Mouse (Mus musculus) mouse trophoblast stem cell (cell line): Measurements from ENCODE around the gene Scaf11.
"Not testable (repeated sequence)": the region's sequence is repeated elsewhere in the genome, so short reads cannot be mapped to it uniquely, and the experiment has no call there.

Experiments used
- in situ Hi-C, 2 experiments: fragments of 300-500 bp; cut with MseI, MboI; formaldehyde crosslinking; loops; 2 replicates in 1 of 2; 3 replicates in 1 of 2; pipeline ENCODE4 v1.15.1; 2025

Gene Scaf11

GRCm38 (mm10) chr15:96460730-96461540 lies at the start of gene Scaf11:
Scaf11 (minus strand) TSS chr15:96460843.
- in situ Hi-C loops: no loop called here

- in situ Hi-C loops: no loop called here
Observed at GRCm38 (mm10) chr15:96507097-96507840, 46.6 kb upstream of the Scaf11 start.

- in situ Hi-C loops: no loop called here
Observed at GRCm38 (mm10) chr15:96497646-96498045, 37.0 kb upstream of the Scaf11 start.

DNA sequence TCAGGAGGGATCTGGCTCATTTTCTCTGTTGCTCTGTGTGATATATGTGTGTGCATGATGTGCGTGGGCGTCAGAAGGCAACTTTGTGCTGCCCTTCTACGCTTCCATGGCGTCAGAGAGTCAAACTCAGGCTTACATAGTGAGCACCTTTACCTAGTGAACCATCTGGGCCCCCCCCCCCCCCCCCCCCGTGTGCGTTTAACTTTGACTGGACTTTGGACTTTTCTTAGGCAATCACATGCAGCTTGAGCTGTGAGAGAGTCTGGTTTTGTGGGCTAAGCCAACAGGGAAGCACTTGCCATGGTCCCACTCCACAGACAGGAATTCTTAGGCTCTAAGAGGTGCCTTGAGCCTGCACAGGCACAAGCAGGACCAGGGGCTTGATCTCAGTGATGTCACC lies 33.6 kb upstream of the Scaf11 start:
- in situ Hi-C loops: no loop called here

- in situ Hi-C loops: no loop called here
Observed at GRCm38 (mm10) chr15:96493573-96493972, 32.9 kb upstream of the Scaf11 start.

- in situ Hi-C loops: not testable (repeated sequence)
Observed at GRCm38 (mm10) chr15:96492919-96493318, 32.3 kb upstream of the Scaf11 start.

- in situ Hi-C loops: no loop called here
Observed at GRCm38 (mm10) chr15:96491861-96492641, 31.4 kb upstream of the Scaf11 start.

DNA sequence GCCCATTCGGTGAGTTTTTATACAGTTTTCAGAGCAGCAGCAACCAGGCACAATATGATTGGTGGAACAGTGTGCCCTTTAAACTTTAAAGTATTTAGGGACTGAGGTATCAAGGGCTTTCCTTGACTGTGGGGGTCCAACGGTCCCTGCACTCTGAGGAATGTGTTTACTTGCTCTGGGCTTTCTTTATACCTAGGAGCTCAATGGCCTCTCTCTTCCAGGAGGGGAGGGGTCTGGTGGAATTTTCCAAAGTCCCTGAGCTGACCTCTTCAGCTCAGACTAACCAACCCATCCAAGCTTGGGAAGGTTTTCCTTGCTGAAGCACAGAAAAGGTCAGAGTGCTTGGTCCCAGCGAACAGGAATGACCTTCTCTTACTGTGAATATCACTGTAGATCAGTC lies 30.8 kb upstream of the Scaf11 start:
- in situ Hi-C loops: no loop called here

- in situ Hi-C loops: no loop called here
Observed at GRCm38 (mm10) chr15:96490123-96490522, 29.5 kb upstream of the Scaf11 start.

DNA sequence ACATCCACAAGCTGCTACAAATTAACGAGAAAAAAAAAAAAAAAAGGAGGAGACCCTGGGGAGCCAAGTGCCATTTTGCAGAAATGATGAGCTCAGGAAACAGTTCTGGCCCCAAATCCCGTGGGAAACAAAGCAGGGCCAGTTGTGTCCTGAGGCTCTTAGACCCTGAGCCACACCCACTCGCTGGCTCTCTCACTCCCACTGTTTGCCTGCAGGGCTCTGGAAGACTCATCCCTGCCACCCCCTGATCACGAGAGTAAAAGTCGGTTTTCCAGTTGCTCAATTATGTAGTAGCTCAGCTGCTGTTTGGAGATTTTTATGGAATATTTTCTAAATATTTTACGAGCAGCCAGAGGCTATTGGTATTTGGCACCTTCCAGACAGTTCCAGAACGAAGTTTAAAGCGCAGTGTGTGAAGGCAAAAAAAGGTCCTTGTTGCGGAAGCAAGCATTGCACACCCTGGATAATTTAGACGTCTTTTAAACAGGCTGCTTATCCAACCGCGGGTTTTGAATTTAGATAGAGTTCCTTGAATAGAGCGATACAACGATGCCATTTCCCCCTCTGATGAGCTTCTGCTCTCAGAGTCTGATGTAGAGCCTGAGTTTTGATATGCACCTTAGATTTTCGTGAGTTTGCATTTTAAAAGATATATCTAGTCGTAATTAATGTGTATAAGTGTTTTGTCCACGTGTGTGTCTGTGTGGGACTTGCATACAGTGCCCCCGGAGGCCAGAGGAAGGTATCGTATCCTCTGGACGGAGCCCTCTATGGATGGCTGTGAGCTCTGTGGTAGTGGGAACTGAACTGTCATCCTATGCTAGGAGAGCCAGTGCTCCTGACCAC lies 28.5 kb upstream of the Scaf11 start:
- in situ Hi-C loops: no loop called here

DNA sequence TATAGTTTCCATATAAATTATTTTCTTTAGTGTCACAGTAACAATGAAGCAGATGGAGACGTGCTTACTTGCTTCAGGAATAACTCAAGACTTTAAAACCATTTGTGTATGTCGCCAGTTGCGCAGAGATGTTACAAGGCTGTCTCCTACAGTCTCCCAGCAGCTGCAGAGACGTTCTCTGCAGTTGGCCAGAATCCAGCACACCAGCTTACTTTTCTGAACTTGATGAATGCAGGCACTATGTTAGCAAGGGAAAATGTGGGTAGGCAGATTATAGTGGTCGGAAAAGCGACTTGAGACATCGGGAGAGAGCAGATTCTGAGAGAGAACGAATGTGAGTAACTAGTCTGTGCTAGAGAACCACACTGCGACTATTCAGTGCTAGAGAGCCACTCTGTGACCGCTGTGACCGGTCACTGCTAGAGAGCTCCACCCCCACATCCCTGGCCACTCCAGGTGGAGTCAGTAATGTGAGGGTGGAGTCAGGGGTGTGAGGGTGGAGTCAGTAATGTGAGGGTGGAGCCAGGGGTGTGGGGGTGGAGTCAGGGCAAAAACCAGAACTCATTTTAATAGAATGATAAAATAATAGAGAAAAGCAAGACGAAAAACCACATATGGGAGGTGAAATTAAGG lies 26.5 kb upstream of the Scaf11 start:
- in situ Hi-C loops: no loop called here

DNA sequence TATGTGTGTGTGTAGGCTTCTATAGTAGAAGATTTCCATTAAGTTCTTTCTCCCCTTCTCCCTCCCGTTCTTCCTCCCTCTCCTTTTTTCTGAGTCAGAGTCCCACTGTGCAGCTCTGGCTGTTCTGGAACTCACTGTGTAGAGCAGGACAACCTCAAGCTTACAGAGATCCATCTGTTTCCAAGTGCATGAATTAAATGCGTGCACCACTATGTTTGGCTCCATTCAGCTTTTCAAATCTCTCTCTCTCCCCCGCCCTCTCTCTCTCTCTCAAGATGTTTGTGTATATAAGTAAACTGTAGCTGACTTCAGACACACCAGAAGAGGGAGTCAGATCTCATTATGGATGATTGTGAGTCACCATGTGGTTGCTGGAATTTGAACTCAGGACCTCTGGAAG lies 20.2 kb upstream of the Scaf11 start:
- in situ Hi-C loops: no loop called here

- in situ Hi-C loops: no loop called here
Observed at GRCm38 (mm10) chr15:96478006-96478405, 17.4 kb upstream of the Scaf11 start.

DNA sequence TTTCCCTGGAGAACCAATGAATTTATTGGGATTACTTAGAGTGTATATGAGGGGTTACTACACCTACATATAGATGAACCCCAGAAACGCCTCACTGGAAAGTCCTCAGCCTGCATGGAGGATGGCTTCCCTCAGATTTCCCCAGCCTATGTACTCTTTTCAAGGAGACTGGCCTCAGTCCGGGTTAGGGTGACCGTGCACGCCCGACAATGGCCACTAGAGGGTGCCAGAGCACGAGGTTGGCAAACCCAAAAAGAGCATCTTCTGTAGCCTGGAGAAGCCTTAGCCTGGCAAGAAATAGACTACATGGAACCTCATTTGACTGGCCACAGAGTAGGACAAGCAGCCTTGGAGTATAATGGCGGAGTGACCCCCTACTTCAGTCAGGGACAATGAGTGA lies 15.7 kb upstream of the Scaf11 start:
- in situ Hi-C loops: no loop called here

DNA sequence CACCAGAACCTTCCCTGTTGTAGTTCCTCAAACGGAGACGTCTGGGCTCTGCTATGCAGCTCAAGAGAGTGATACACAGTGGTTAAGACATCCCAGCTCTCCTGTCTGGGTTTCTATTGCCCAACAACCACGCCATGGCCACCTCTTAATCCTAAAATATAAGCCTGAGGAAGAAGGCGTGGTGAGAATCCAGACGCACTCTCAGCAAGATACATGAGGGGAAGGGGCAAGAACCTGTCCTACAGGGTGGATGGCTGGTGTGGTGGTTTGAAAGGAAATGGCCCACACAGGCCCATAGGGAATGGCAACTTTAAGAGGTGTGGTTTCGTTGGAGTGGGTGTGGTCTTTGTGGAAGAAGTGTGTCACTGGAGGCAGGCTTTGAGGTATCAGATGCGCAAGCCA lies 14.9 kb upstream of the Scaf11 start:
- in situ Hi-C loops: no loop called here

DNA sequence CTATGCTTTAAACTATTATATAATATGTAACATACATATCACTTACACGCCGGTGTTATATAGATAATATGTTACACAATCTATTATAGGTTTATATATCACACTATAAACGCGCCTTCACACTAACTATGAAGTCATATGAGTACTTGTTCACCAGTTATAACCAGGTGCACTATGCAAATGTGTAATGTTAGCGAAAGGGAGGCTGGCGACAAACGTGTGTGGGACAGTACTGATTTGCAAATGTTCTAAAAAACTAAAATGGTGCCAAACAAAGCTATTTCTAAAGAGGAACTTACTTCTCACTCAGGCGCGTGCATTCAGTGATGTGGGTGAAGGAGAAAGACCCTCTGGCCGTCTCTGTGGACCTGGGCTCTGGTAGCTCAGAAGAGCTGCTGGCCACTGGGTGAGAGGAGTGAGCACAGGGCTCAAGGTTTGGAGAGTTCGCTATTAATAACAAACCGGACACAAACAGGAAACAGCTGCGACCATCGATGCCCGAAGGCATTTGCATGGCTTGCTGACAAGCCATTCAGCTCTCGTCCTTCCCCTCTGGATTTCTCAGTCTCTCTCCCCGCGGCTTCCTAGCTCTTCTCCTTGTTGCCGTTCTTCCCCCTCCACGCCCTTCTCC lies 13.8 kb upstream of the Scaf11 start:
- in situ Hi-C loops: no loop called here

GRCm38 (mm10) chr15:96473920-96474319 lies 13.3 kb upstream of the Scaf11 start:
- in situ Hi-C loops: no loop called here

DNA sequence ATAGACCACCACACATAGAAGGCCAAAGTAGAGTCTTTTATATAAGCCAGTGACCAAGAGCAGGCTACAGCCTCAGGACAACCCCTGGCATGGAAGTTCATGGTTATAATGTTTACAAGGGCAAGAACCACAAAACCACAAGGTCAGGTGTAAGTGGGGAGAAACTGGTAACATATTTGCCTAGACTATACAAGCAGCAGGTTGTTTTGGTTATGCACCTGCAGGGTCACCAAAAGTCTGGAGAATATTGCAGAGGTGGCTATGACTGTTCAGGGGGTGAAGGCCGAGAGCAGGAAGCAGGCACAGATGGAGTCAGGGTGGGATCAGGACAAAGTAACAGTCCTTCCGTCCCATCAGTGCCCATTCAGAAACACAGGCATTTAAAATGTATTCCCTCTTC lies 7.7 kb upstream of the Scaf11 start:
- in situ Hi-C loops: no loop called here

GRCm38 (mm10) chr15:96467844-96468243 lies 7.2 kb upstream of the Scaf11 start:
- in situ Hi-C loops: no loop called here

DNA sequence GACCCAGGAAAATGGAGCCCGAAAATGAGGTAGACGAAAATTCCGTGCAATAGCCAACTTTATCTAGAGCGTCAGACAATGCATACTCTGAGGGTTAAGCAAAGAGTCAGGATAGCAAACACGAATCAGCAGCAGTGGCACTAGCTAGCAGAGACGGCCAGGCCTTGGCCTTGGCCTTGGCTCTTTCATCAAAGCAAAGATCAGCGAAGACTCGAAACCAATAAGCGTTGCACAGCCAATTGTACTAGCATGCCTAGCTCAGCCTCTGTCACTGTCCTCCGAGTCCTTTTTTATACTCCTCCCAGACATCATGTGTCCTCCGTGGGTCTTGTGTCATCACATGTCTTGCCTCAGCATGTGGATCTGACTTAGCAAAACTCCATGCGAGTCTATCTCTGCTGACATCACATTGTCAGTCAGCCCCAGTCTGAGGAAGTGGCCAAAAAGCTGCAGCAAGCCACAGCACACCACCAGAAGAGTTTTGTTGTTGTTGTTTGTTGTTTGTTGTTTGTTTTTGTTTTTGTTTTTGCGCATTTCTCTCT lies 5.8 kb upstream of the Scaf11 start:
- in situ Hi-C loops: no loop called here
